Mouse (Mus musculus) stomach, postnatal 0 days (tissue): ENCODE results near the gene 9530068E07Rik. TPM values are rescaled to one million over a fixed set of nuclear protein-coding genes. Genes with fewer than 3 reads are reported as not detected.
"Not testable (repeated sequence)": the region's sequence is repeated elsewhere in the genome, so short reads cannot be mapped to it uniquely, and the experiment has no call there.

ENCODE experiments used
- ATAC-seq: fragments of 200-750 bp; cut with Nextera tagmentation; 2 replicates; pipeline ENCODE4 v1.8.0; 2017; ENCODE audit not compliant: low FRiP score, low TSS enrichment
- DNase-seq: peaks from one replicate; pipeline ENCODE4 v3.0.0-alpha.2; 2016; ENCODE audit warnings: low spot score
- H3K27ac ChIP-seq: fragments of 300-500 bp; sonication (generic); replicated peaks from 2 replicates; pipeline ENCODE4 v1.5.1; 2014; ENCODE audit warnings: mild to moderate bottlenecking, control low read depth
- H3K27me3 ChIP-seq: fragments of 300-500 bp; sonication (generic); 2 replicates; pipeline ENCODE4 v1.6.1; 2014; ENCODE audit warnings: low read length; ENCODE audit not compliant: control insufficient read depth, insufficient read depth
- H3K36me3 ChIP-seq: fragments of 300-500 bp; sonication (generic); 2 replicates; pipeline ENCODE4 v1.6.1; 2014; ENCODE audit warnings: low read length, mixed read lengths; ENCODE audit not compliant: control insufficient read depth, insufficient read depth
- H3K4me1 ChIP-seq: fragments of 300-500 bp; sonication (generic); replicated peaks from 2 replicates; pipeline ENCODE4 v1.6.1; 2014; ENCODE audit warnings: antibody characterized with exemption; ENCODE audit not compliant: control insufficient read depth, insufficient read depth
- H3K4me2 ChIP-seq: fragments of 300-500 bp; sonication (generic); replicated peaks from 2 replicates; pipeline ENCODE4 v1.6.1; 2014; ENCODE audit warnings: low read depth, mild to moderate bottlenecking, control low read depth, moderate library complexity
- H3K4me3 ChIP-seq: fragments of 300-500 bp; sonication (generic); 2 replicates; pipeline ENCODE4 v1.5.1; 2014; ENCODE audit warnings: low read depth, low read length, control low read depth
- H3K9ac ChIP-seq: fragments of 300-500 bp; sonication (generic); 2 replicates; pipeline ENCODE4 v1.6.1; 2014; ENCODE audit warnings: mild to moderate bottlenecking, low read length, control low read depth, mixed read lengths
- H3K9me3 ChIP-seq: fragments of 300-500 bp; sonication (generic); 2 replicates; pipeline ENCODE4 v1.6.1; 2016; ENCODE audit warnings: low read length; ENCODE audit not compliant: control insufficient read depth
- CTCF ChIP-seq: IDR thresholded peaks from 2 replicates; pipeline ENCODE4 v1.5.1; 2016; ENCODE audit warnings: antibody characterized with exemption, low read depth, mild to moderate bottlenecking, moderate library complexity
- EP300 ChIP-seq: optimal IDR thresholded peaks from 2 replicates; pipeline ENCODE3; 2016; ENCODE audit warnings: antibody characterized with exemption
- WGBS: fragments of 180-500 bp; shearing (Covaris S2); extraction: QIAGEN DNeasy Blood & Tissue Kit; methylation state at CpG from one replicate; pipeline ENCODE4 v1.1.7; 2014; 5-methylcytosine and 5-hydroxymethylcytosine counted together
- polyA plus RNA-seq: library from polyadenylated mRNA; unstranded; fragments of >200 nt; fragmentation: Nextera tagmentation; extraction: Ambion mirVana; gene quantifications from 2 replicates; pipeline ENCODE4 v1.2.1, GENCODE M21; 2015

Gene 9530068E07Rik
- polyA plus RNA-seq, 1 experiment from 2014 or later = 104 TPM

- DNase-seq = no peak
- no peaks in the 10 kb centered on the region for H3K27me3 ChIP-seq
- H3K36me3 ChIP-seq = no peaks in the 10 kb centered on the region
- no peaks in the 10 kb centered on the region for H3K9me3 ChIP-seq
- H3K4me3 ChIP-seq = no peak overlapping the region
- H3K9ac ChIP-seq = no peak overlapping the region
- no peak overlapping the region for H3K27ac ChIP-seq
- no peak overlapping the region for H3K4me2 ChIP-seq
- 89% methylated on average over 5 of the region's 5 CpGs for WGBS
- TF ChIP-seq EP300 (no peak), CTCF (0 out of 2 replicates have a peak, but pooled peaks have one; percentile 2)
- no peak for ATAC-seq
- 0 out of 2 replicates have a peak, but pooled peaks cover 3% of the 10 kb centered on the region for H3K4me1 ChIP-seq
These were observed 41.6 kb upstream of the 9530068E07Rik start for GRCm38 (mm10) chr11:52354644-52355043.

GRCm38 (mm10) chr11:52355601-52356000 lies 40.6 kb upstream of the 9530068E07Rik start:
- WGBS = 79% methylated on average over 1 of the region's 1 CpGs
- DNase-seq = no peak
- no peak for ATAC-seq

GRCm38 (mm10) chr11:52357091-52357490 lies 39.1 kb upstream of the 9530068E07Rik start:
- not testable (repeated sequence) for H3K4me2 ChIP-seq, H3K4me3 ChIP-seq, H3K27me3 ChIP-seq, H3K9ac ChIP-seq, DNase-seq, ATAC-seq, H3K27ac ChIP-seq, H3K36me3 ChIP-seq, H3K4me1 ChIP-seq, H3K9me3 ChIP-seq
- WGBS = 97% methylated on average over 5 of the region's 5 CpGs

More at GRCm38 (mm10) chr11:52355601-52356000, 40.6 kb upstream of the 9530068E07Rik start:
- Histone ChIP-seq H3K4me1 (0 out of 2 replicates have a peak, but pooled peaks cover 6% of the 10 kb centered on the region), H3K27ac (no peak overlapping the region), H3K9me3 (no peaks in the 10 kb centered on the region), H3K4me2 (no peak overlapping the region), H3K4me3 (no peak overlapping the region), H3K9ac (no peak overlapping the region), H3K36me3 (no peaks in the 10 kb centered on the region), H3K27me3 (no peaks in the 10 kb centered on the region)
- TF ChIP-seq EP300 (no peak), CTCF (peak; percentile 38)

- Histone ChIP-seq H3K4me2 (peak overlapping the region; percentile 20; the same call in 1 of the 2 replicates), H3K4me1 (peaks cover 7% of the 10 kb centered on the region), H3K36me3 (no peaks in the 10 kb centered on the region), H3K27ac (peak overlapping the region; percentile 53; the same call in 1 of the 2 replicates), H3K9ac (peak overlapping the region; percentile 31; the same call in 1 of the 2 replicates), H3K27me3 (no peaks in the 10 kb centered on the region), H3K4me3 (0 out of 2 replicates have a peak overlapping the region, but pooled peaks have one; percentile 4), H3K9me3 (no peaks in the 10 kb centered on the region)
- peak; percentile 62 for DNase-seq
- no peak for ATAC-seq
- TF ChIP-seq EP300 (no peak), CTCF (no peak)
- WGBS = 15% methylated on average over 4 of the region's 4 CpGs
These were observed 37.7 kb upstream of the 9530068E07Rik start for GRCm38 (mm10) chr11:52358520-52358919.

GRCm38 (mm10) chr11:52359686-52360470 lies 36.4 kb upstream of the 9530068E07Rik start:
- ATAC-seq (peak; percentile 71), DNase-seq (peak; percentile 67)
- Histone ChIP-seq H3K9me3 (no peaks in the 10 kb centered on the region), H3K4me3 (peak overlapping the region; percentile 80), H3K4me2 (peak overlapping the region; percentile 82), H3K27me3 (no peaks in the 10 kb centered on the region), H3K4me1 (peaks cover 7% of the 10 kb centered on the region), H3K27ac (peak overlapping the region; percentile 98), H3K9ac (peak overlapping the region; percentile 95), H3K36me3 (no peaks in the 10 kb centered on the region)
- TF ChIP-seq EP300 = no peak
- TF ChIP-seq CTCF = no peak
- WGBS = 15% methylated on average over 22 of the region's 22 CpGs
